Mouse (Mus musculus): ENCODE data around the gene Jam2. TPM values are rescaled to one million over a fixed set of nuclear protein-coding genes. Genes with fewer than 3 reads are reported as not detected.

Jam2 gene
- polyA plus RNA-seq, 1 experiment: 6.1 TPM

DNA sequence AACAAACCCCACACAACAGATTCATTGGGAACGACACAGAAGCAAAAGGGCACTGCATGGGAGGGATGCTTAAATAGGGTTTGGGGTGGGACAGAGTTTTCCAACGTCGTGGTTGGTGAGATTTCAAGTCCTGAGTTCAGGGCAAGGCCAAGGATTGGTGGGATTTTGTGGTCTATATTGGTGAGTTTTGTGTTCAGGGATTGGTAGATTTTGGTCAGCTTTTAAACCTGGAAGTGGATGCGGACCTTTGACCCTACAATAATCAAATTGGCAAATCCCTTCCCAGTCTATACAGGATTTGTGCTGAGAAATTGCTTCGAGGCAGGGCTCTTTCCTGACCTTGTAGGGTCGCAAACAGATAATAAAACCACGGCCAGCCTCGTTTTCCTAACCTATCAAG lies 6.0 kb upstream of the Jam2 start:
- Histone ChIP-seq H3K27ac (ENCODE audit: insufficient read depth, low read depth, low read length) (no peak overlapping the region), H3K27me3 (replicated peaks; ENCODE audit: control insufficient read depth, insufficient read depth, low read length) (no peaks in the 10 kb centered on the region), H3K4me3 (ENCODE audit: insufficient read depth, low read depth, low read length) (no peak overlapping the region), H3K36me3 (ENCODE audit: control insufficient read depth, insufficient read depth, low read length) (no peaks in the 10 kb centered on the region), H3K4me1 (ENCODE audit: control insufficient read depth, insufficient read depth, low read length) (no peaks in the 10 kb centered on the region)
- 82% methylated on average over 8 of the region's 8 CpGs for WGBS
- DNase-seq: no peak
- no peak for TF ChIP-seq CTCF (conservative IDR thresholded peaks at IDR 0.05; ENCODE audit: insufficient read depth, insufficient read length, low read depth, low read length)
- no peak for TF ChIP-seq POLR2A (IDR thresholded peaks at IDR 0.05; ENCODE audit: low read depth, low read length)

DNA sequence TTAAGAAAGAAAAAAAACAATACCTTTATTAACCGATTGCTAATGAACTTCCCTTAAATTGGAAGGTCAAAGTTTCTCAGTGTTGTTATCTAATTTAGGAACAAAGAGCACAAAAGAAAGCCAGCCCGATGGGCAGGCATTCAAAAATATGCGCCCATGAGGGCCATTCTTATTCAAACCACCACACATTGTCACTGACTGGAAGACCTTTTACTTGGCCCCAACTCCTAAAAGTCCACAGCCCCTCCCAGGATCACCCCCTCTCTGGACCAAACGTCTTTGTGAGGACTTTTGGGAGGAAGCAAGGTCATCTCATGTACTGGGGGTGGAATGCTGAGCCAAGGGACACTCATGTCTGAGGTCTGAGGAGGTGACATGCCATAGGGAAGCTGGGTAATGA lies 4.7 kb upstream of the Jam2 start:
- H3K4me3 ChIP-seq (ENCODE audit: insufficient read depth, low read depth, low read length): no peak overlapping the region
- WGBS: 59% methylated on average over 4 of the region's 4 CpGs
- no peak overlapping the region for H3K27ac ChIP-seq (ENCODE audit: insufficient read depth, low read depth, low read length)
- no peaks in the 10 kb centered on the region for H3K27me3 ChIP-seq (replicated peaks; ENCODE audit: control insufficient read depth, insufficient read depth, low read length)
- H3K4me1 ChIP-seq (ENCODE audit: control insufficient read depth, insufficient read depth, low read length): no peaks in the 10 kb centered on the region
- DNase-seq: no peak
- H3K36me3 ChIP-seq (ENCODE audit: control insufficient read depth, insufficient read depth, low read length): no peaks in the 10 kb centered on the region
- no peak for TF ChIP-seq CTCF (conservative IDR thresholded peaks at IDR 0.05; ENCODE audit: insufficient read depth, insufficient read length, low read depth, low read length)
- no peak for TF ChIP-seq POLR2A (IDR thresholded peaks at IDR 0.05; ENCODE audit: low read depth, low read length)

DNA sequence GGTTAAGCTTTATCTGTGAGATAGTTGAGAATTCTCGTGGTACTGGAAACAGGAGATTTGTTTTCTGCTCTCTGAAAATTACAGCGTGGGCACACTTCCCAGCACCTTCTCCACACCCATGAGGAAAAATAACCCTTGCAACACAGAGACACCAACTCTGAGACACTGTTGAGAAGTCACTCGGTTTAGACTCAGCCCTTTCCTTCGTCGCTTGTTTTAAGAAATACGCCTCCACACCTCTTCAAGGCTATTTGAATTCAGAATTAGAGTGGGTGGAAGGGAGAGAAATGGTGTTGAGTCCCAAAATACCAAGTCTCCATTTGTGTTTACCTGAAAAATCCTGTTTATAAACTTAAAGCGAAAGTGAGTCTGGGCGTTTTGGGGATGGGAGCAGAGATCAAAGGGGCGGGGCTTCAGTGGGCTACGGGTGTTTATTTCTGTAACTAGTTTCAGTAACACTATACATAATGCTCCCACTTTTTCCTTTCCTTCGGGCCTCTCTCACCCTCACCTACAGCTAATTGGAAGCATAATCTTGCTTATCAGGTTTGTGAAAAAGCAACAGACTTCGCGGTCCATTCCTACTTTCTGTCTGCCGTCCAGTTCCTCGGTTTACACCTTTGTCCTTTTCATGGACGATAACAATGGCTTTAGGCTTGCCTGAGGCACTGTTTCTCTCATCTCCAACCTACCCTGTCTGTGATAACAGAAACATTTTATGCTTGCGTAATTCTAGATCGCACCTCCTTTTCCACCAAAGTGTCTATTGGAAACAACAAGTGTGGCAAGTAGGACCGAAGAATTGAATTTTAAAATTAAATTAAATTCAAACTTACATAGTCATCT lies 4.1 kb upstream of the Jam2 start:
- H3K4me1 ChIP-seq (ENCODE audit: control insufficient read depth, insufficient read depth, low read length): no peaks in the 10 kb centered on the region
- no peak overlapping the region for H3K4me3 ChIP-seq (ENCODE audit: insufficient read depth, low read depth, low read length)
- TF ChIP-seq POLR2A (IDR thresholded peaks at IDR 0.05; ENCODE audit: low read depth, low read length) (no peak), CTCF (conservative IDR thresholded peaks at IDR 0.05; ENCODE audit: insufficient read depth, insufficient read length, low read depth, low read length) (no peak)
- H3K27me3 ChIP-seq (replicated peaks; ENCODE audit: control insufficient read depth, insufficient read depth, low read length): no peaks in the 10 kb centered on the region
- DNase-seq: no peak
- H3K27ac ChIP-seq (ENCODE audit: insufficient read depth, low read depth, low read length): no peak overlapping the region
- WGBS: 85% methylated on average over 19 of the region's 19 CpGs
- no peaks in the 10 kb centered on the region for H3K36me3 ChIP-seq (ENCODE audit: control insufficient read depth, insufficient read depth, low read length)

DNA sequence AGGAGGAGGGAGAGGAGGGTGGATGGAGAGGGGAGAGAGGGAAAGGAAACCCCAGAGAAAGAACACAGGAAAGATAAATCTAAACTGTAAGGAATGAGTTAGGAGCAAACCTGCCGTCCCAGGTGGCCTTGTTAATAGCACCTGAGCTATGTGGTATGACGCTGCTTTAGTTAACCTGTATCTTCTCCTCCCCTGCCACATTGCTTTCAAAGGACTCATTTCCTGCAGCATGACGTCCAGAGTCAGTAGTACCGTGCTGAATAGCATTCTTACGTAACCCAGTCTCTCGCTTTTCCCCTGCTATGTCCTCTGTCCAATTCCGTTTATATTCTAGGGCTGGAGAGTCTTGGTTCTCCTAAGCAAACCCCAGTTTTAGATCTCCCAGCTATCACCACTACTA lies 3.0 kb upstream of the Jam2 start:
- Histone ChIP-seq H3K27ac (ENCODE audit: insufficient read depth, low read depth, low read length) (no peak overlapping the region), H3K4me1 (ENCODE audit: control insufficient read depth, insufficient read depth, low read length) (no peaks in the 10 kb centered on the region), H3K27me3 (replicated peaks; ENCODE audit: control insufficient read depth, insufficient read depth, low read length) (no peaks in the 10 kb centered on the region), H3K36me3 (ENCODE audit: control insufficient read depth, insufficient read depth, low read length) (no peaks in the 10 kb centered on the region), H3K4me3 (ENCODE audit: insufficient read depth, low read depth, low read length) (no peak overlapping the region)
- DNase-seq: no peak
- TF ChIP-seq POLR2A (IDR thresholded peaks at IDR 0.05; ENCODE audit: low read depth, low read length): no peak
- no peak for TF ChIP-seq CTCF (conservative IDR thresholded peaks at IDR 0.05; ENCODE audit: insufficient read depth, insufficient read length, low read depth, low read length)
- WGBS: 81% methylated on average over 7 of the region's 7 CpGs

DNA sequence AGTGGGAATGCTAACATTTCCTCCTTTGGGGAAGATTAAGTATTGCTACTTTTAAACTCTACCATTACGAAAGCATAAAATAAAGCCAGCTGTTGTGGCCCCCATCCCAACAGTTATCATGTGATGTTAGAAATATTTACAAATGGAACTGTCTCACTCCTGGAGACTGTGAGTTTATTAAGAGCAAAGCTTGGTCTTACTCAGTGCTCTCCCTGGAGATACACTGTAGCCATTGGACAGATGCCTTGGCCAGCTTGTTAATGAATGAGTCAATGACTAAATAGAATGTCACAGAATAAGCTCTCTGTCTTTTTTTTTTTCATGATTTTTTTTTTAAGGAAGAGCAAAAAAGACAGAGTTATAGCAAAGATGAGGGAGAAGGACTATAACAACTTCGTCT lies 2.5 kb upstream of the Jam2 start:
- 89% methylated on average over 2 of the region's 2 CpGs for WGBS

DNA sequence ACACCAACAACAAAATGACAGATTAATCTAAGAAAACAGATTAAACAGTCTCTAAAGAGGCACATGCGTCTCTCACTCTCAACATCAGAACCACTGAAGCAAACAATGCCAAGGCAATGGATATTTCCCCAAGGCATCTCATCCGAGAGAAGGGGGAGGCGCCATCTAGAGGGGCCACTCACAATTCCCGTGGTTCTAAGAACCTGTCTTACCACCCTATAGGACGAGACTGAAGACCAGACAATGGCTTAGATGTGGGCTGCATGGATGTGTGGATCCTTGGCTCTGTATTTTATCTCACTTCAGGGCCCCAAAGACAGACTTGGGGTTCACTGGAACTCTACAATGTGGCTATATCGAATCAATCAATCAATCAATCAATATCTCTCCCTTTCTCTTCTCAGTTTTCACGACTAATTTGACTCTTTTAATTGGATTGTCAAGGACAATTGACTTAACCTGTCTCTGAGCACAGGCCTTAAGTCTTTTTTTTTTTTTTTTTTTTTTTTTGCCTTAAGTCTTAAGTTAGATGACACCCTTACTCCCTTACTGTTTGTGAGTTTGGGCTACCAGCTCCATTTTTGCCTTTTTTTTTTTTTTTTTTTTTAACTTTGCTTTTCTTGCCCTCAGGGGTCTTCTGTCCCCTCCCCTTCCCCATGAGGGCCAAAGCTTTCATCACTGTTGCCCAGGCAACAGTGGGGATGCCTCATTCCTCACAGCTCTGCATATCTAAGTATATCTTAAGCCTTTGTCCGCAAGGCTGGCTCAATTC lies 1.2 kb upstream of the Jam2 start:
- H3K36me3 ChIP-seq (ENCODE audit: control insufficient read depth, insufficient read depth, low read length): no peaks in the 10 kb centered on the region
- no peaks in the 10 kb centered on the region for H3K4me1 ChIP-seq (ENCODE audit: control insufficient read depth, insufficient read depth, low read length)
- DNase-seq: no peak
- no peak overlapping the region for H3K27ac ChIP-seq (ENCODE audit: insufficient read depth, low read depth, low read length)
- H3K27me3 ChIP-seq (replicated peaks; ENCODE audit: control insufficient read depth, insufficient read depth, low read length): no peaks in the 10 kb centered on the region
- TF ChIP-seq CTCF (conservative IDR thresholded peaks at IDR 0.05; ENCODE audit: insufficient read depth, insufficient read length, low read depth, low read length): no peak
- TF ChIP-seq POLR2A (IDR thresholded peaks at IDR 0.05; ENCODE audit: low read depth, low read length): no peak
- 41% methylated on average over 8 of the region's 8 CpGs for WGBS
- no peak overlapping the region for H3K4me3 ChIP-seq (ENCODE audit: insufficient read depth, low read depth, low read length)

More for the DNA sequence above, 2.5 kb upstream of the Jam2 start:
- TF ChIP-seq CTCF (conservative IDR thresholded peaks at IDR 0.05; ENCODE audit: insufficient read depth, insufficient read length, low read depth, low read length): no peak
- no peak for TF ChIP-seq POLR2A (IDR thresholded peaks at IDR 0.05; ENCODE audit: low read depth, low read length)
- Histone ChIP-seq H3K4me3 (ENCODE audit: insufficient read depth, low read depth, low read length) (no peak overlapping the region), H3K4me1 (ENCODE audit: control insufficient read depth, insufficient read depth, low read length) (no peaks in the 10 kb centered on the region), H3K36me3 (ENCODE audit: control insufficient read depth, insufficient read depth, low read length) (no peaks in the 10 kb centered on the region), H3K27me3 (replicated peaks; ENCODE audit: control insufficient read depth, insufficient read depth, low read length) (no peaks in the 10 kb centered on the region), H3K27ac (ENCODE audit: insufficient read depth, low read depth, low read length) (no peak overlapping the region)
- DNase-seq: no peak

DNA sequence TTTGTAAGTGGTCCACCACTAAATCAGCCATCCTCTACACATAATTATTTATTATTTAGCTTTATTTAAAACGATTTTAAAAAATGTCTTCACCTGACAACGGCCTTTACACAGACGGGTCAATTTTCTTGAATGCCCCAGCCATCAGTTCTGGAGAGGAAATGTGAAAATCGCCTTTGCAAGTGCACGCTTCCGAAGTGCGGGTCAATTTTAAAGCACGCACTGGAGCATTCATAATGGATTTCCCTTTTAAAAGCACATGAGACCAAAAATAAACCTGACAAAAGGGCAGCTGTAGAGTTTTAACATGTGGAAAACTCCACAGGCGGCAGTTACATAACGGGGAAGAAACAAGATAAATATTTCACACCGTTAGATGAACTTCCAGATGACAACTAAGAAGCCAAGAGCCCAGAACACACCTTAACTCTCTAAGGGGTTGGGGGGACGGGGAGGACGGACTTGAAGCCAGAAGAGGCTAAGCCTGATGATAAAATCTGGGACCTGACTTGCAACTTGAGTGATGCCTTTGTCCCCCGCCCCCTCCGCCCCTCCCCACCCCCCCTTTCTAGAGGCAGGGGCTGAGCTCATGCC lies 558 bp upstream of the Jam2 start:
- H3K4me1 ChIP-seq (ENCODE audit: control insufficient read depth, insufficient read depth, low read length): no peaks in the 10 kb centered on the region
- no peak overlapping the region for H3K27ac ChIP-seq (ENCODE audit: insufficient read depth, low read depth, low read length)
- no peaks in the 10 kb centered on the region for H3K36me3 ChIP-seq (ENCODE audit: control insufficient read depth, insufficient read depth, low read length)
- TF ChIP-seq POLR2A (IDR thresholded peaks at IDR 0.05; ENCODE audit: low read depth, low read length) (no peak), CTCF (conservative IDR thresholded peaks at IDR 0.05; ENCODE audit: insufficient read depth, insufficient read length, low read depth, low read length) (no peak)
- 4% methylated on average over 14 of the region's 15 CpGs for WGBS
- DNase-seq: peak; percentile 14
- peak overlapping the region; percentile 2; the same call in 1 of the 2 replicates for H3K4me3 ChIP-seq (ENCODE audit: insufficient read depth, low read depth, low read length)
- no peaks in the 10 kb centered on the region for H3K27me3 ChIP-seq (replicated peaks; ENCODE audit: control insufficient read depth, insufficient read depth, low read length)
